Mouse (Mus musculus) ES-Bruce4 (cell line): ENCODE measurements at regions not wholly inside any gene's neighbourhood (a gene's known extent, or its start where the extent isn't known, plus 50 kb on each side); places are given as distances from the start of the nearest gene placed in this dataset.

Source experiments
- H3K27ac ChIP-seq: 2 replicates; pipeline ENCODE4 v1.5.1; 2012; ENCODE audit warnings: low read length, inconsistent platforms; ENCODE audit not compliant: insufficient read depth
- H3K27me3 ChIP-seq: 2 replicates; pipeline ENCODE4 v1.6.1; 2012; ENCODE audit warnings: mild to moderate bottlenecking, low read length, inconsistent platforms; ENCODE audit not compliant: control insufficient read depth, poor library complexity, insufficient read depth, severe bottlenecking
- H3K36me3 ChIP-seq: 2 replicates; pipeline ENCODE4 v1.6.1; 2012; ENCODE audit warnings: inconsistent platforms, mild to moderate bottlenecking, low read length, moderate library complexity; ENCODE audit not compliant: control insufficient read depth, poor library complexity, insufficient read depth, severe bottlenecking
- H3K4me1 ChIP-seq: one replicate; pipeline ENCODE4 v1.8.1; 2011; ENCODE audit warnings: low read length; ENCODE audit not compliant: control insufficient read depth, insufficient read depth
- H3K4me3 ChIP-seq: 2 replicates; pipeline ENCODE4 v1.5.1; 2011; ENCODE audit warnings: low read depth, mild to moderate bottlenecking, low read length
- H3K9ac ChIP-seq: 2 replicates; pipeline ENCODE4 v1.6.1; 2012; ENCODE audit warnings: low read depth, mild to moderate bottlenecking, inconsistent platforms; ENCODE audit not compliant: poor library complexity, severe bottlenecking
- H3K9me3 ChIP-seq: replicated peaks from 2 replicates; pipeline ENCODE4 v1.6.1; 2012; ENCODE audit warnings: mild to moderate bottlenecking, low read length, inconsistent platforms; ENCODE audit not compliant: control insufficient read depth, poor library complexity, insufficient read depth, severe bottlenecking
- CTCF ChIP-seq: IDR thresholded peaks from one replicate; pipeline ENCODE4 v1.8.1; 2011; ENCODE audit warnings: low read depth, low read length
- EP300 ChIP-seq: IDR thresholded peaks from 2 replicates; pipeline ENCODE4 v1.6.1; 2011; ENCODE audit warnings: low read depth, low read length; ENCODE audit not compliant: insufficient read depth
- POLR2A ChIP-seq: IDR thresholded peaks from one replicate; pipeline ENCODE4 v1.8.1; 2011; ENCODE audit warnings: low read length; ENCODE audit not compliant: insufficient read depth

DNA sequence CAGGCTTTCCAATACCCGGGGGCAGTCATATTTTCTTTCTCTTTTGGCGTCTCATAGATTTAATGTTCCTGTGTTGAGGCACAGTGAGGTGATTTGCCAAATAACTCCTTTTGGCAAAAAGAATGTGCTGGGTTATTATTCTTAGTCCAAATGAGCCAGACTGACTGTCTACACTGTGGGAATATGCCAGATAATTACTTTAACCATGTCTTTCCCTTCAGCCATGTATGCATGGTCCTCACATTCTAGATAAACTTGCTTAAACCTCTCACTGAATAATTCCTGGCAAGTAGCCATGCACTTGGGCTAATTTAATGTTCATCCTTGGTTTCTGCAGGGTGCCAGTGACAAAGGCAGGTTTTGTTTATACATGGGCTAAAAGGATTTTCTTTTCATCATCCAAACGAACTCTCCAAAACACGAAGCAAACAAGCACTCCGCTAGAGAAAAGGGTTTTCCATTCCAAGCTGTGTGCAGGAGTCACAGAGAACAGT is 544.6 kb downstream of the Kcnj2 start:
- no peak overlapping the region for H3K27ac ChIP-seq
- no peak overlapping the region for H3K4me3 ChIP-seq
- no peaks in the 10 kb centered on the region for H3K4me1 ChIP-seq
- H3K9ac ChIP-seq, result no peak overlapping the region
- no peaks in the 10 kb centered on the region for H3K36me3 ChIP-seq
- peaks cover 3% of the 10 kb centered on the region; the same call in 1 of the 2 replicates for H3K9me3 ChIP-seq
- TF ChIP-seq POLR2A (no peak), CTCF (no peak), EP300 (no peak)
- no peaks in the 10 kb centered on the region for H3K27me3 ChIP-seq

DNA sequence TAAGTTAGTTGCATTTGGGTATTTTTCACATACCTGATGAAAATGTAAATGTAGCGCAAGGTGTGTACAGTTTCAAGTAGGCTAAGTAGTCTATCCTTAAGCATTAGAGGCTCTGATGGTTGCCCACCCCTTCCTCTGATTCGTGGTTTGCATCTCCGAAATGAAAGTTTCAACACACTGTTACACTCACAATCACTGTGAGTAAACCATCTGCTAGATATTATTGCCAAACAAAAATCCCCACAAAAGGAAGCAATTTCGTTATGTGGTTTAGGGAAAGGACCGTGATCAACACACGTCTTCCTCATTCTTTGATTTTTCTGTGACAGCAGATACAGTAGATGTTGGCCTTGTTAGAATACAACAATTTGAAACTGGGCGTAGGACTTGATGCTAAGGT is 577.6 kb downstream of the Kcnj2 start:
- no peak overlapping the region for H3K9ac ChIP-seq

GRCm38 (mm10) chr11:111652882-111653281 is 586.9 kb downstream of the Kcnj2 start:
- TF ChIP-seq POLR2A, result no peak
- TF ChIP-seq CTCF, result no peak
- TF ChIP-seq EP300, result no peak
- H3K36me3 ChIP-seq, result no peaks in the 10 kb centered on the region
- H3K4me1 ChIP-seq, result no peaks in the 10 kb centered on the region
- H3K27me3 ChIP-seq, result no peaks in the 10 kb centered on the region
- H3K9ac ChIP-seq, result no peak overlapping the region
- H3K9me3 ChIP-seq, result no peaks in the 10 kb centered on the region
- H3K27ac ChIP-seq, result no peak overlapping the region
- no peak overlapping the region for H3K4me3 ChIP-seq

More for the DNA sequence above, 577.6 kb downstream of the Kcnj2 start:
- H3K9me3 ChIP-seq, result no peaks in the 10 kb centered on the region
- H3K4me3 ChIP-seq, result no peak overlapping the region
- TF ChIP-seq EP300 (no peak), CTCF (no peak), POLR2A (no peak)
- H3K27ac ChIP-seq, result no peak overlapping the region
- no peaks in the 10 kb centered on the region for H3K36me3 ChIP-seq
- no peaks in the 10 kb centered on the region for H3K27me3 ChIP-seq
- no peaks in the 10 kb centered on the region for H3K4me1 ChIP-seq

- Histone ChIP-seq H3K9ac (no peak overlapping the region), H3K4me3 (no peak overlapping the region), H3K4me1 (no peaks in the 10 kb centered on the region), H3K27me3 (no peaks in the 10 kb centered on the region), H3K36me3 (no peaks in the 10 kb centered on the region), H3K9me3 (no peaks in the 10 kb centered on the region), H3K27ac (no peak overlapping the region)
- TF ChIP-seq POLR2A (no peak), CTCF (no peak), EP300 (no peak)
Observed at GRCm38 (mm10) chr11:111657778-111658177, 591.8 kb downstream of the Kcnj2 start.

- Histone ChIP-seq H3K27me3 (no peaks in the 10 kb centered on the region), H3K4me1 (no peaks in the 10 kb centered on the region), H3K9ac (no peak overlapping the region), H3K9me3 (no peaks in the 10 kb centered on the region), H3K27ac (no peak overlapping the region), H3K4me3 (no peak overlapping the region), H3K36me3 (no peaks in the 10 kb centered on the region)
- TF ChIP-seq CTCF, result no peak
- no peak for TF ChIP-seq POLR2A
- TF ChIP-seq EP300, result no peak
Observed at GRCm38 (mm10) chr11:111658362-111659309, 592.7 kb downstream of the Kcnj2 start.

DNA sequence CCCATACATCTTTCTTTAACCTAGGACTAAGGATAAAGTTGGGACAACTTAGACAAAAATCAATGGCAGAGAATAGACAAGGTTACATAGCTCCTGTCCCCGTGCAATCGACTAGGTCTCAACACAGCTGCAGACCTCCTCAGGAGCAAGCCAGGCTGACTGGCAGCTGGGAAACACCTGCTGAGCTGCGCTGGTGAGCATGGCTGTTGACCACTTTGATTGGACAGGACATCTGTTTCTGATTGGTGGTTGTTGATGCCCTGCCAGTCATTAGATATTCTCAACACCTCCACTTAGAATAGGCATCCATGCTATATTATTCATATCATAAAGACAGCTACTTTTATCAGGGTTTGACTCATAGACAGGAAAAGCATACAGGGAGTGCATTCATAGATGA is 597.3 kb downstream of the Kcnj2 start:
- no peaks in the 10 kb centered on the region for H3K27me3 ChIP-seq
- H3K27ac ChIP-seq, result no peak overlapping the region
- H3K9me3 ChIP-seq, result no peaks in the 10 kb centered on the region
- H3K36me3 ChIP-seq, result no peaks in the 10 kb centered on the region
- H3K4me3 ChIP-seq, result no peak overlapping the region
- H3K4me1 ChIP-seq, result no peaks in the 10 kb centered on the region
- no peak overlapping the region for H3K9ac ChIP-seq
- no peak for TF ChIP-seq EP300
- no peak for TF ChIP-seq POLR2A
- no peak for TF ChIP-seq CTCF
